Mouse (Mus musculus): ENCODE measurements around the gene Coro2a.
"Not testable (repeated sequence)": the region's sequence is repeated elsewhere in the genome, so short reads cannot be mapped to it uniquely, and the experiment has no call there.

The Coro2a gene

GRCm38 (mm10) chr4:46585041-46585810 lies 16.8 kb downstream of the Coro2a start:
- in situ Hi-C loops (cut with MboI, MseI), result no loop called here

DNA sequence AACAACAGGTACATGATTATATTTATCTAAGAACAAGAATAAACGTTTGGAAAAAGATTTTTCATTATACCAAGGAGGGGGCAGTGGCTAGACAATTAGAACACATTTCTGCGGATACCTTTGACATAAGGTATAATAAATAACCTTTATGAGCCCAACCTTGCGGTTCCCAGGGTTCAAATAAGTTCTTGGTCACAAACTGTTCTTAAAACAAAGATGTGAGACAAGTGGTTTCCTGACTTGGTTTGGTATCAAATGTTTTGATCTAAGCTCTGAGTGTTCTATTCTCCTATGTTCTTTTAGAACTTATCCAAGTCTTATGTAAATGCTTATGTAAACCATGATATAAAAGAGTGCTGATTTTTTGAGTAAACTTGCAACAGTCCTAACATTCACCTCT lies 17.5 kb downstream of the Coro2a start:
- in situ Hi-C loops (cut with MboI, MseI), result not testable (repeated sequence)

DNA sequence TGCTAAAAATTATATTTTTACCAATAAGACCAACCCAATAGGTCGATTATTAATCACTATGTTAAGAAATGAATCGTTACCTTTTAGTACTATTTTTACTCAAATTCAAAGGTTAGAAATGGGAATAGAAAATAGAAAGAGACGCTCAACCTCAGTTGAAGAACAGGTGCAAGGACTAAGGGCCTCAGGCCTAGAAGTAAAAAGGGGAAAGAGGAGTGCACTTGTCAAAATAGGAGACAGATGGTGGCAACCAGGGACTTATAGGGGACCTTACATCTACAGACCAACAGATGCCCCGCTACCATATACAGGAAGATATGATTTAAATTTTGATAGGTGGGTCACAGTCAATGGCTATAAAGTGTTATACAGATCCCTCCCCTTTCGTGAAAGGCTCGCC lies 17.9 kb downstream of the Coro2a start:
- in situ Hi-C loops (cut with MboI, MseI), result not testable (repeated sequence)

- in situ Hi-C loops (cut with MboI, MseI), result not testable (repeated sequence)
These were observed 20.0 kb downstream of the Coro2a start for GRCm38 (mm10) chr4:46582024-46582423.

GRCm38 (mm10) chr4:46581577-46581976 lies 20.4 kb downstream of the Coro2a start:
- in situ Hi-C loops (cut with MboI, MseI), result not testable (repeated sequence)

DNA sequence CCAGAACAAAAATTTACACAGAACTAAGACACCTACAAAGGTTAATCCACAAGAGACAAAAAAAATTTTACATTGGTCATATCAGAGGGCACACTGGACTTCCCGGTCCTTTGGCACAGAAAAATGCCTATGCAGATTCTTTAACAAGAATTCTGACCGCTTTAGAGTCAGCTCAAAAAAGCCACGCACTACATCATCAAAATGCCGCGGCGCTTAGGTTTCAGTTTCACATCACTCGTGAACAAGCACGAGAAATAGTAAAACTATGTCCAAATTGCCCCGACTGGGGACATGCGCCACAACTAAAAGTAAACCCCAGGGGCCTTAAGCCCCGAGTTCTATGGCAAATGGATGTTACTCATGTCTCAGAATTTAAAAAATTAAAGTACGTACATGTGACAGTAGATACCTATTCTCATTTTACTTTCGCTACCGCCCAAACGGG lies 21.2 kb downstream of the Coro2a start:
- in situ Hi-C loops (cut with MboI, MseI), result not testable (repeated sequence)

DNA sequence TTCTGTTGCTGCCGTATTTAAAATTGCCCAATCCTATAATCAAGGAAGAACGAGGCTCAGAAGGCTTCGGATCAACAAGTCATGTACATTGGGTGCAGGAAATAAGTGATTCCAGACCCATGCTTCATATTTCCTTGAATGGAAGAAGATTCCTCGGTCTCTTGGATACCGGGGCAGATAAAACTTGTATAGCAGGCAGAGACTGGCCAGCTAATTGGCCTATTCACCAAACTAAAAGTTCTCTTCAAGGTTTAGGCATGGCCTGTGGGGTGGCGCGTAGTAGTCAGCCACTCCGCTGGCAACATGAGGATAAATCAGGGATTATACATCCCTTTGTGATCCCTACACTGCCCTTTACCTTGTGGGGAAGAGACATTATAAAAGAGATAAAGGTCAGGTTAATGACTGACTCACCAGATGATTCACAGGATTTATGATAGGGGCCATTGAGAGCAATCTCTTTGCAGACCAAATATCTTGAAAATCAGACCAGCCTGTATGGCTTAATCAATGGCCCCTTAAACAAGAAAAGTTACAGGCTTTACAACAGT lies 23.1 kb downstream of the Coro2a start:
- in situ Hi-C loops (cut with MboI, MseI), result not testable (repeated sequence)

GRCm38 (mm10) chr4:46578228-46578627 lies 23.8 kb downstream of the Coro2a start:
- in situ Hi-C loops (cut with MboI, MseI), result no loop called here

- in situ Hi-C loops (cut with MboI, MseI), result not testable (repeated sequence)
These were observed 26.3 kb downstream of the Coro2a start for GRCm38 (mm10) chr4:46575509-46576284.

- in situ Hi-C loops (cut with MboI, MseI), result no loop called here
These were observed 27.2 kb downstream of the Coro2a start for GRCm38 (mm10) chr4:46574841-46575240.

DNA sequence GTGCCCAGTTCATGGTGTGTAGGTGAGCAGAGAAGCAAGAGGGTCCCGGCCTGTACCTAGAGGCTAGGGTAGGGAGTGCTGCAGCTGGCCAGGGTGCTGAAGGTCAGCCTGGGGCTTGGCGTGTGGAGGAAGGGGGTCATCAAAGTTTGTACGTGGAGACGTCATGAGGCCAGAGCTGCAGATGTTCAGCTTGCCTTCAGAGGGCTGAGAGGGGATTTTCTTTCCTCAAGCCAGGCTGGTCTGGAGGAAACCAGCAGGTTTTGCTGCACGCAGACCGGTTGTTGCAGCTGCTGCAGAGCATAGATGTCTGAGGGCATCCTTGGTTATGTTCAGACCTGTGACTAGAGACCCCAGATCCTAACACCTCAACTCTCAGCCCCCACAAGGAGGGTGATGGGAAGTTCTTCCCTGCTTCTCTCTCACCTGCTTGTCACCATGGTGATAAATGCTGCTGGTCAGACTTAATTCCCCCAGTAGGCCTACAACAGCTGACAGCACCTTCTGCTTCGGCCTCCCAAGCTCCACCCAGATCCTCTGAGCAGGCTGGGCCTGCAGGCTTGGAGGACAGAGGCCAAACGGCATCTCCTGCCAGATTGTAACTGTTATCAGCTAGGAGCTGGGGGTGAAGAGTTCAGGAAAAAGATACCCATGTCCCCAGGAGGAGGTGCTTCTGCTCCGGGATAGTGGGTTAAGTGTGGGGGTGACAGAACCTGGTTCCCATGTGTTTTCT lies 27.8 kb downstream of the Coro2a start:
- in situ Hi-C loops (cut with MboI, MseI), result no loop called here

DNA sequence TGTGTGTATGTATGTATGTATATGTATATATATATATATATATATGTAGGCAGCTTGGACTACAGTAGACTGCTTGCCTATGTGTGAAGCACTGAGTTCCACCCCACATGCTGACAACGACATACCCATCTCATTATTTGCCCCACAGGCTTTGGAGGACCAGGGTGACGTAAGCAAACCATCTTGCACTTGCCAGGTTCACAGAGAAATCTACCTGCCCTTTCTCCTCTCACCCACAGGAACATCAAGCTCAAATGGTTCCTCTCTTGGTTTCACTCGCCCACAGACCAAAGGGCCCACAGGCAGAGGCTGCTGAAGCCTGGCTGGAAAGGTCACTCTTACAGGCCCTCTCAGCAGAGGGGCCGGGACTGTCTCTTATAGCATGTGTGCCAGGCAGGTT lies 29.4 kb downstream of the Coro2a start:
- in situ Hi-C loops (cut with MboI, MseI), result no loop called here

- in situ Hi-C loops (cut with MboI, MseI), result no loop called here
These were observed 30.3 kb downstream of the Coro2a start for GRCm38 (mm10) chr4:46571744-46572143.

GRCm38 (mm10) chr4:46569671-46570070 lies 32.3 kb downstream of the Coro2a start:
- in situ Hi-C loops (cut with MboI, MseI), result loop anchor here (10.0 kb wide), 1 partner anchor 1465 kb away; the partner anchor contains the start of gene Tomm5

- in situ Hi-C loops (cut with MboI, MseI), result loop anchor here (10.0 kb wide), 1 partner anchor 1463 kb away; the partner anchor contains the start of gene Tomm5
These were observed 33.8 kb downstream of the Coro2a start for GRCm38 (mm10) chr4:46568169-46568568.

- in situ Hi-C loops (cut with MboI, MseI), result loop anchor here (10.0 kb wide), 1 partner anchor 1462 kb away; the partner anchor contains the start of gene Tomm5
These were observed 34.9 kb downstream of the Coro2a start for GRCm38 (mm10) chr4:46566931-46567671.

DNA sequence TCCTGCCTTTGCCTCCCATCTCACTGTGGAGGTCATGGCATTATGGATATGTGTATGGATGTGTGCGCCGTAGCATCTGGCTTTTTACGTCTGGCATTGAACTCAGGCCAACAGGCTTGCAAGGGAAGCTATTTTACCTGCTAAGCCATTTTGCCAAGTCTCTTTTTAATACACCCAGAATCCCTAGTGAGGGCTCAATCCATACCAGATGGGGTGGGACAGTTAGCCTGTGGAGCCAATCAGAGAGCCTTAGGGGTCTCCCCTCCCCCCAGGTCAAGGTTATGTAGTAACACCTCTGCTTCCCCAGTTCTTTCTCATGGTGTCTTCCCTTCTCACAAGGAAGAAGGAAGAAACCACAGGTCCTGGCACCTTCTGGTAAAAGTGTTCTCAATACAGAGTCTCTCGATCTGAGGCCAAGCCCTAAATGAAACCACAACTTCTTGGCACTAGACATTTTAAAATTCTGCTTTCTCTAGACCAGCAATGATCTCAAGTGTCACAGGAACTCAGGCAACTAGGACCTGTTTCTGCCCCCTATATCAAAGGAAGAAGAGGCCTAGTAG lies 36.5 kb downstream of the Coro2a start:
- in situ Hi-C loops (cut with MboI, MseI), result loop anchor here (10.0 kb wide), 1 partner anchor 1461 kb away; the partner anchor contains the start of gene Tomm5

DNA sequence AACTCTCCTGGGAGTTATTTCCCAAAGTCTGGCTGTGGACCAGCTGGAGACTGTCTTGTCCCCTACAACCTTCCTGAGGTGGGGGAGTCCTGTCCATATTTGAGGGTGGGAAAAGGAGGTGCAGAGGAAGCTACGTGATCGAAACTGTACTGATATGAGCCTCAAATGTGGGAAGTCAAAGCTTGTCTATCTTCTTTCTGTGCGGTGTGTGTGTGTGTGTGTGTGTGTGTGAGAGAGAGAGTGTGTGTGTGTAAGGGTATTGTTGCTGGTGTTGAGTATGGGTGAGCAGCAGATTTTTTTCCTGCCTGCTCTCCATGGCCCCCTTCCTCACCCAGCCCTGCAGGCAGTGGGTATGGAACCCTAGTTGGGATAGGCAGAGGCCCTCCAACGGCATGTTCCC lies 37.8 kb downstream of the Coro2a start:
- in situ Hi-C loops (cut with MboI, MseI), result loop anchor here (10.0 kb wide), 1 partner anchor 1459 kb away; the partner anchor contains the start of gene Tomm5

DNA sequence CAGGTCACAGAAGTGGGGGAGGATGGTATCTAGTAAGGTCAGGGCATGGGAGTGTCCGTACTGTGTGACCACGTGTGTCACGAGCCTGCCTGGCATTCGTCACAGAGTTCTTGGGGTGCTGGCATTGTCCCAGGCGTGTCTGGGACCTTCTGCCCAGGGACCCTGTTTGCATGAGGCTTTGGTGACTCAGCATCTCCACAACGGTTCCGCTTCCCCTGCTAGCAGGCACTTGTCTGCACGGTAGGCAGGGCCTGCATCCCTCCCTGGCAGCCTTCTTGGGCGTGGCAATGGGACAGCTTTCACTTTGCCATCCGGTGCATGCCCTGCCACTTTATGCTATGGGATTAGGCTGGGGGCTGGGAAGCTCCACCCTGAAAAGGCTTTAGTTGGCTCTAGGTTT lies 38.2 kb downstream of the Coro2a start:
- in situ Hi-C loops (cut with MboI, MseI), result loop anchor here (10.0 kb wide), 1 partner anchor 1459 kb away; the partner anchor contains the start of gene Tomm5

DNA sequence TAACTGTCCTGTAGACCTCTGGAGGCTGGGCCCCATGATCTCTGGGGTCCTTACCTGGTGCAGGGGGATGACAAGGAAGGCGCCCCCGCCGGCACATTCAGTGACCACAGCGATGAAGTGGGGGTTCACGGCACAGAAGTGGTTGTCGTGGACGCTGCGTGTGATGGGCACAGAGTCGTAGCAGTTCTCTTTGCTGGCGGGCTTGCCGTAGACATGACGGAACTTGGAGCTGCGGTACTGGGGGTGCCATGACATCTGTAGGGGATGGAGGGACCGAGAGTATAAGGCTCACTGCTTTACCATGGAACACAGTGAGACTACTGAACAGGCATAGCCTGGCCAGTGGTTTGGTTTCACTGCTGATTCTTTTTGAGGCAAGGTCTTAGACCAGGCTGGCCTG lies 39.2 kb downstream of the Coro2a start:
- in situ Hi-C loops (cut with MboI, MseI), result loop anchor here (10.0 kb wide), 1 partner anchor 1458 kb away; the partner anchor contains the start of gene Tomm5
